Mouse (Mus musculus): ENCODE results near the gene Ces1a.

DNA sequence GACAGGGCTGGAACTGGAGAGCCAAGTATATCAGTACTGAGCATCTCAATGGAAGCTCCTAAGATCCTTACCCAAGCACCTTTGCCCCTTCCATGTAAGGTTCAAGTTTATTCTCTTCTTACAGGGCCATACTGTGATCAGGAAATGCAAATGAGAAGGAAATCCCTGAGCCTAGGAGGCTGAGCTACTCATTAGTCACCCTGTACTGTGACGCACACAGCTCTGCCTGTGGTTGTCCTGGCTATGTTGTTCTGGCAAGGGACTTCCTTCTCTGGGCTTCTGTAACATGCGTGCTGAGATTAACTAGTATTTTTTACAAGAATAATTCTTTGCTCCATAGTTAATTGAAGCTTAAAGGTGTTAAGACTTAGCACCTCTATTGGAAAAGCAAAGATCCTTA is 17.3 kb downstream of the Ces1a start:
- no peak for TF ChIP-seq MAFK (IDR thresholded peaks at IDR 0.05; ENCODE audit: insufficient read depth, low read depth, low read length)
- TF ChIP-seq CHD2 (IDR thresholded peaks at IDR 0.05; ENCODE audit: low read depth, low read length), result no peak
- TF ChIP-seq HCFC1 (IDR thresholded peaks at IDR 0.05; ENCODE audit: borderline replicate concordance, insufficient read depth, low read length), result no peak
- TF ChIP-seq ZNF384 (IDR thresholded peaks at IDR 0.05; ENCODE audit: low read depth, low read length), result no peak
- TF ChIP-seq ZC3H11A (IDR thresholded peaks at IDR 0.05; ENCODE audit: borderline replicate concordance, low read depth, low read length), result no peak
